Mouse (Mus musculus): ENCODE measurements at regions not wholly inside any gene's neighbourhood (a gene's known extent, or its start where the extent isn't known, plus 50 kb on each side); places are given as distances from the start of the nearest gene placed in this dataset.

GRCm38 (mm10) chr14:89557334-89557733, 1086.1 kb upstream of the Pcdh20 start:
- no peak for TF ChIP-seq CTCF (IDR thresholded peaks at IDR 0.05; ENCODE audit: low read depth)
- TF ChIP-seq EP300 (IDR thresholded peaks at IDR 0.05; ENCODE audit: low read depth) = no peak
